Mouse (Mus musculus) embryonic facial prominence, embryonic 15.5 days (tissue): Measurements from ENCODE around the gene Serpinb13. TPM values are rescaled to one million over a fixed set of nuclear protein-coding genes. Genes with fewer than 3 reads are reported as not detected.
"Not testable (repeated sequence)": the region's sequence is repeated elsewhere in the genome, so short reads cannot be mapped to it uniquely, and the experiment has no call there.

ENCODE experiments used
- ATAC-seq: fragments of 200-750 bp; cut with Nextera tagmentation; 2 replicates; pipeline ENCODE4 v1.8.0; 2017; ENCODE audit warnings: low read depth, moderate TSS enrichment; ENCODE audit not compliant: insufficient number of reproducible peaks, low FRiP score, low TSS enrichment
- H3K27ac ChIP-seq: fragments of 300-500 bp; sonication (generic); replicated peaks from 2 replicates; pipeline ENCODE4 v1.5.1; 2015; ENCODE audit warnings: mild to moderate bottlenecking, inconsistent platforms
- H3K27me3 ChIP-seq: fragments of 300-500 bp; sonication (generic); 2 replicates; pipeline ENCODE4 v1.6.1; 2015; ENCODE audit warnings: inconsistent platforms
- H3K36me3 ChIP-seq: fragments of 300-500 bp; sonication (generic); 2 replicates; pipeline ENCODE4 v1.6.1; 2015; ENCODE audit warnings: mild to moderate bottlenecking, inconsistent platforms
- H3K4me1 ChIP-seq: fragments of 300-500 bp; sonication (generic); 2 replicates; pipeline ENCODE4 v1.6.1; 2015; ENCODE audit warnings: inconsistent platforms
- H3K4me2 ChIP-seq: fragments of 300-500 bp; sonication (generic); replicated peaks from 2 replicates; pipeline ENCODE4 v1.6.1; 2015; ENCODE audit warnings: mild to moderate bottlenecking, inconsistent platforms
- H3K4me3 ChIP-seq: fragments of 300-500 bp; sonication (generic); replicated peaks from 2 replicates; pipeline ENCODE4 v1.5.1; 2015; ENCODE audit warnings: mild to moderate bottlenecking, inconsistent platforms
- H3K9ac ChIP-seq: fragments of 300-500 bp; sonication (generic); 2 replicates; pipeline ENCODE4 v1.6.1; 2015; ENCODE audit warnings: inconsistent platforms
- H3K9me3 ChIP-seq: fragments of 300-500 bp; sonication (generic); replicated peaks from 2 replicates; pipeline ENCODE4 v1.6.1; 2016; ENCODE audit warnings: inconsistent platforms
- WGBS: fragments of 180-500 bp; shearing (Covaris S2); methylation state at CpG from one replicate; pipeline ENCODE4 v1.1.7; 2015; 5-methylcytosine and 5-hydroxymethylcytosine counted together
- polyA plus RNA-seq: library from polyadenylated mRNA; unstranded; fragments of >200 nt; fragmentation: Nextera tagmentation; extraction: Ambion mirVana; gene quantifications from 2 replicates; pipeline ENCODE4 v1.2.1, GENCODE M21; 2015

Serpinb13 gene
- polyA plus RNA-seq, 1 experiment from 2014 or later, result 0.13 TPM

DNA sequence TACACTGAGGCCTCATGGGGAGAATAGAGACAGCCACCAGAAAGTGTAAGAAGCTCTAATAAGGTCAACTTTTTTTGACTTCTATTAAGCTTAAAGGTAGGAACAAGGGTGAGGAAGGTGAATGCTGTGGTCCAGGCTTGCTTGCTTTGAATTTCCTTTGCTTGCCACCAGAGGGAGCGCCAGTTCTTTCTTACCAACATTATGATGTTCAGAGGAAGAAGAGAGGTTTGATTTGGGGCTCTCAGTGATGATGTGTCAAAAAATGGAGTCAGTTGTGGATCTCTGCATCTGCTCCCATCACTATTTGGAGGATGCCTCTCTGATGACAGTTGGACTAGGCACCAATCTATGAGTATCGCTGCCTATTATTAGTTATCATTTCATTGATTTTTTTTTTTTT lies 33.7 kb downstream of the Serpinb13 start:
- no peak overlapping the region for H3K4me2 ChIP-seq
- no peaks in the 10 kb centered on the region for H3K9me3 ChIP-seq
- no peak overlapping the region for H3K9ac ChIP-seq
- 43% methylated on average over 2 of the region's 2 CpGs for WGBS
- no peak overlapping the region for H3K27ac ChIP-seq
- no peaks in the 10 kb centered on the region for H3K27me3 ChIP-seq
- no peaks in the 10 kb centered on the region for H3K4me1 ChIP-seq
- ATAC-seq, result no peak
- H3K4me3 ChIP-seq, result no peak overlapping the region
- H3K36me3 ChIP-seq, result no peaks in the 10 kb centered on the region

DNA sequence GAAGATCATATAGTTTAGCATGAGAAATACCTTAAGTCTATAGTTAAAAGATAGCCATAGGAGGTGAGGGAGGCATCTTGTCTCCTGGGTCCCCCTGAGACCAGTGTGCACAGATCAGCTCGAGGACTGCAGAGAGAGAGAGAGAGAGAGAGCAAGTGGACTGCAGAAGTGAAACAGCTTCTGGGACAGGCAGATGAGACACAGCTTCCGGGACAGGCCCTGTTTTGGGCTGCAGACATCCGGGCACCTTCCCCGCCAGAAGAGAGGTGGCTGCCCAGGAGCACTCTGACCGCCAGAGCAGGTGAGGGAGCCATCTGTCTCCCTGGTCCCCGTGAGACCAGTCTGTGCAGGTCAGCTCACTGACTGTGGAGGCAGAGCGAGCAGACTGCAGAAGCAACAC lies 34.4 kb downstream of the Serpinb13 start:
- Histone ChIP-seq H3K4me3 (no peak overlapping the region), H3K4me1 (no peaks in the 10 kb centered on the region), H3K27ac (no peak overlapping the region), H3K36me3 (no peaks in the 10 kb centered on the region), H3K9ac (no peak overlapping the region), H3K27me3 (no peaks in the 10 kb centered on the region), H3K9me3 (no peaks in the 10 kb centered on the region), H3K4me2 (no peak overlapping the region)
- ATAC-seq, result no peak
- 75% methylated on average over 7 of the region's 7 CpGs for WGBS

DNA sequence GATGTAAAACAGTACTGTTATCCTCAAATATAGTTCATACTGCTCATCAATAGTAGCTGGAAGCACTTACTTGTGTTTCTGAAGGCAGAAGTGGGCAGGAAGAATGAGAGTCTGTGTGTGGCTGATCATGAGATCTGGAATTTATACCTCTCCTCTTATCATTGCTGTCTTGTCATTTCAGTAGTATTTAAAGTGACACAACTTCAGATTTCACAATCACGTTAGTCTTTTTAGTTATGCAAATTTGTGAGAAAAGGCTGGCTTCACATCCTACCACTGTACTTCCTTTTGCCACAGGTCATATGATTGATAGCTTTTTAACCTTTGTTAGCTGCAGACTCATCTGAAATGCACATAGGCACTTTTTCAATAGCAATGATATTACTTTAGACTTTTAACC lies 45.1 kb downstream of the Serpinb13 start:
- H3K36me3 ChIP-seq, result no peaks in the 10 kb centered on the region
- no peak overlapping the region for H3K4me2 ChIP-seq
- no peaks in the 10 kb centered on the region for H3K4me1 ChIP-seq
- no peak overlapping the region for H3K9ac ChIP-seq
- no peak overlapping the region for H3K4me3 ChIP-seq
- H3K27ac ChIP-seq, result no peak overlapping the region
- no peak for ATAC-seq
- no peaks in the 10 kb centered on the region for H3K9me3 ChIP-seq
- H3K27me3 ChIP-seq, result no peaks in the 10 kb centered on the region
- WGBS, result 50% methylated on average over 1 of the region's 1 CpGs

DNA sequence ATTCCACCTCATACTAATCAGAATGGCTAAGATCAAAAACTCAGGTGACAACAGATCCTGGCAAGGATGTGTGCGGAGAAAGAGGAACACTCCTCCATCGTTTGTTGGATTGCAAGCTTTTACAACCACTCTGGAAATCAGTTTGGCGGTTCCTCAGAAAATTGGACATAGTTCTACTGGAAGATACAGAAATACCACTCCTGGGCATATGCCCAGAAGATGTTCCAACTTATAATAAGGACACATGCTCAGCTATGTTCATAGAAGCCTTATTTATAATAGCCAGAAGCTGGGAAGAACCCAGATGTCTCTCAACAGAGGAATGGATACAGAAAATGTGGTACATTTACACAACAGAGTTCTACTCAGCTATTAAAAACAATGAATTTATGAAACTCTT lies 53.5 kb downstream of the Serpinb13 start:
- not testable (repeated sequence) for H3K27ac ChIP-seq, H3K9me3 ChIP-seq, ATAC-seq, H3K4me3 ChIP-seq, H3K9ac ChIP-seq, H3K4me1 ChIP-seq, H3K27me3 ChIP-seq, H3K4me2 ChIP-seq, H3K36me3 ChIP-seq
- WGBS, result 84% methylated on average over 3 of the region's 3 CpGs

Other genes with a start within 250 kb of the Serpinb13 start
- 18.0 and 18.1 TPM in 2 replicates for gene Kdsr, start 221.3 kb upstream of the Serpinb13 start, polyA plus RNA-seq
- 62.9 and 67.9 TPM in 2 replicates for gene Vps4b, start 184.3 kb upstream of the Serpinb13 start, polyA plus RNA-seq
- 73.5 and 86.0 TPM in 2 replicates for gene Serpinb5, start 119.8 kb upstream of the Serpinb13 start, polyA plus RNA-seq
- gene Serpinb12, start 46.5 kb upstream of the Serpinb13 start, polyA plus RNA-seq, result 37.3 and 38.6 TPM in 2 replicates
- gene Serpinb3a, start 71.3 kb downstream of the Serpinb13 start, polyA plus RNA-seq, result 46.8 and 48.0 TPM in 2 replicates
- gene Serpinb3d, start 102.5 kb downstream of the Serpinb13 start, polyA plus RNA-seq, result not detected in 2 replicates